Mouse (Mus musculus): ENCODE measurements around the gene Ifne.

The Ifne gene

GRCm38 (mm10) chr4:88880101-88880500 lies at the start of gene Ifne:
Gene Ifne, minus strand, starts transcription at chr4:88880201.
- no peak for DNase-seq (ENCODE audit: low spot score in 2 of 2)

- DNase-seq (ENCODE audit: low spot score in 2 of 2): no peak
These were observed 48.5 kb upstream of the Ifne start for GRCm38 (mm10) chr4:88928341-88929102.

GRCm38 (mm10) chr4:88927850-88928249 lies 47.8 kb upstream of the Ifne start:
- no peak for DNase-seq (ENCODE audit: low spot score in 2 of 2)

- no peak for DNase-seq (ENCODE audit: low spot score in 2 of 2)
These were observed 46.6 kb upstream of the Ifne start for GRCm38 (mm10) chr4:88926637-88927036.

- DNase-seq (ENCODE audit: low spot score in 2 of 2): no peak
These were observed 46.1 kb upstream of the Ifne start for GRCm38 (mm10) chr4:88926082-88926481.

- no peak for DNase-seq (ENCODE audit: low spot score in 2 of 2)
These were observed 45.5 kb upstream of the Ifne start for GRCm38 (mm10) chr4:88925456-88925855.

- DNase-seq (ENCODE audit: low spot score in 2 of 2): no peak
These were observed 41.3 kb upstream of the Ifne start for GRCm38 (mm10) chr4:88921280-88921679.

- no peak for DNase-seq (ENCODE audit: low spot score in 2 of 2)
These were observed 37.9 kb upstream of the Ifne start for GRCm38 (mm10) chr4:88917770-88918460.

GRCm38 (mm10) chr4:88916306-88916705 lies 36.3 kb upstream of the Ifne start:
- no peak for DNase-seq (ENCODE audit: low spot score in 2 of 2)

GRCm38 (mm10) chr4:88913984-88914383 lies 34.0 kb upstream of the Ifne start:
- no peak for DNase-seq (ENCODE audit: low spot score in 2 of 2)

GRCm38 (mm10) chr4:88912882-88913281 lies 32.9 kb upstream of the Ifne start:
- no peak for DNase-seq (ENCODE audit: low spot score in 2 of 2)

GRCm38 (mm10) chr4:88912187-88912586 lies 32.2 kb upstream of the Ifne start:
- DNase-seq (ENCODE audit: low spot score in 2 of 2): no peak

GRCm38 (mm10) chr4:88909600-88910534 lies 29.9 kb upstream of the Ifne start:
- peak in 1 of 2 experiments; percentile 2 for DNase-seq (ENCODE audit: low spot score in 2 of 2)

- DNase-seq (ENCODE audit: low spot score in 2 of 2): no peak
These were observed 13.3 kb upstream of the Ifne start for GRCm38 (mm10) chr4:88893201-88893754.

- DNase-seq (ENCODE audit: low spot score in 2 of 2): no peak
These were observed 8.2 kb upstream of the Ifne start for GRCm38 (mm10) chr4:88888236-88888635.

GRCm38 (mm10) chr4:88878772-88879171 lies 1.2 kb downstream of the Ifne start:
- DNase-seq (ENCODE audit: low spot score in 2 of 2): no peak

- DNase-seq (ENCODE audit: low spot score in 2 of 2): peak; percentile 23 to 33
These were observed 1.8 kb downstream of the Ifne start for GRCm38 (mm10) chr4:88878246-88878645.

- DNase-seq (ENCODE audit: low spot score in 2 of 2): no peak
These were observed 3.5 kb downstream of the Ifne start for GRCm38 (mm10) chr4:88876520-88876919.

GRCm38 (mm10) chr4:88875435-88876095 lies 4.4 kb downstream of the Ifne start:
- DNase-seq (ENCODE audit: low spot score in 2 of 2): no peak

- peak in 1 of 2 experiments; percentile 17 for DNase-seq (ENCODE audit: low spot score in 2 of 2)
These were observed 7.3 kb downstream of the Ifne start for GRCm38 (mm10) chr4:88872691-88873090.
